22 mouse cellular contexts compared by ENCODE assay signal in the genomic region with DNA sequence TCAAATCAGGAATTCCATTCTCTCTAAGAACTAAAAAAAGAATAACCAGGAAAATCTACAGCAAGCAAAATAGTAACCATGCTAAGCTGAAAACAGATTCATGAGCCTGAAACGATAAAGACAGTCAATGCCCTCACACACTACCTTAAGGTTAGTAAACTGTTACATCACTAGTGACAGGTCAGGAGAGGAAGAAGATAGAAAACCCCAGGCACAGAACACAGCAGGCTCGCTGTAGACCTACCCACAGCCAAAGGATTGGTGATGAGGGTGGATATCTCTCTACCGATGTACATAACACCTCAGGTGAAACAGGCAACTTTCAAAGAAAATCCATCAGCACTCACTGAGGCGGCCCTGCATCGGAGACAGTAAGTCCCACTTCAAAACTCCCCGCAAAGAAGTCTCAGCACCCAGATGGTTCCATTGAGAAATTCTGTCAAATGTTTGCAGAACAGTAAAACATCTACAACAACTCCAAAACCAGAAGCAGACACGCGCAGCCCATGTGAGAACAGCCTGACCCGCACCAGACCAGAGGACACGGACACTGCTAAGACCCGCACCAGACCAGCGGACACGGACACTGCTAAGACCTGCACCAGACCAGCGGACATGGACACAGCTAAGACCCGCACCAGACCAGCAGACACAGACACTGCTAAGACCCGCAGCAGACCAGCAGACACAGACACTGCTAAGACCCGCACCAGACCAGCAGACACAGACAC. TPM values are rescaled to one million over a fixed set of nuclear protein-coding genes. Genes with fewer than 3 reads are reported as not detected.
DNase-seq lines count a peak whose midpoint lies in the region; ATAC-seq and TF ChIP-seq lines count a peak whose summit lies in the region.
"Had no signal": no experiment of that assay in that cellular context is flagged by ENCODE, and none has a peak within 500 bp of the region (broad histone marks: within the 10 kb centered on the region; RNA-seq: fewer than 3 reads in every experiment).

No protein-coding gene starts in this region.

- 55% methylated on average over 17 of the region's 17 CpGs for WGBS in kidney, embryonic 14.5 days
- 51% methylated on average over 17 of the region's 17 CpGs for WGBS in kidney, embryonic 16.5 days
- WGBS in liver, embryonic 16.5 days (ENCODE audit: insufficient replicate concordance) = 71% methylated on average over 17 of the region's 17 CpGs
- WGBS in liver, embryonic 12.5 days (ENCODE audit: insufficient replicate concordance) = 78% methylated on average over 17 of the region's 17 CpGs

- no peaks in the 10 kb centered on the region for H3K9me3 ChIP-seq in kidney, embryonic 14.5 days (ENCODE audit: control insufficient read depth, low read length)
- no peaks in the 10 kb centered on the region for H3K9me3 ChIP-seq in kidney, embryonic 16.5 days (ENCODE audit: low read length)
- H3K9me3 ChIP-seq in liver, embryonic 16.5 days (replicated peaks; ENCODE audit: control insufficient read depth, low read length) = no peaks in the 10 kb centered on the region
- no peaks in the 10 kb centered on the region for H3K9me3 ChIP-seq in liver, embryonic 12.5 days (replicated peaks)
- H3K9me3 ChIP-seq: embryonic facial prominence, embryonic 15.5 days; forebrain, embryonic 10.5 days; heart, embryonic 10.5 days; hindbrain, embryonic 15.5 days had no signal

- H3K27ac ChIP-seq in kidney, embryonic 14.5 days (ENCODE audit: low read depth, low read length) = no peak overlapping the region
- H3K27ac ChIP-seq in kidney, embryonic 16.5 days (ENCODE audit: low read length) = no peak overlapping the region
- H3K27ac ChIP-seq in liver, embryonic 16.5 days (ENCODE audit: low read length) = no peak overlapping the region
- H3K27ac ChIP-seq in liver, embryonic 12.5 days = no peak overlapping the region
- no peak overlapping the region for H3K27ac ChIP-seq in testis, adult 2 months (ENCODE audit: control insufficient read depth, insufficient read depth, low read depth, low read length)
- H3K27ac ChIP-seq: embryonic facial prominence, embryonic 15.5 days; forebrain, embryonic 10.5 days; heart, embryonic 10.5 days; hindbrain, embryonic 15.5 days had no signal

- TF ChIP-seq POLR2A in testis, adult 2 months (IDR thresholded peaks at IDR 0.05; ENCODE audit: control insufficient read depth, low read depth, low read length) = no peak

- H3K4me1 ChIP-seq in kidney, embryonic 14.5 days (ENCODE audit: control insufficient read depth, insufficient read depth, low read length) = no peaks in the 10 kb centered on the region
- peaks cover 5% of the 10 kb centered on the region; the same call in 1 of the 2 replicates for H3K4me1 ChIP-seq in kidney, embryonic 16.5 days (ENCODE audit: insufficient read depth, low read length)
- no peaks in the 10 kb centered on the region; the same call in 1 of the 2 replicates for H3K4me1 ChIP-seq in liver, embryonic 16.5 days (ENCODE audit: control insufficient read depth, low read depth, low read length)
- H3K4me1 ChIP-seq in liver, embryonic 12.5 days = 0 out of 2 replicates have a peak, but pooled peaks cover 2% of the 10 kb centered on the region
- no peaks in the 10 kb centered on the region; the same call in 1 of the 2 replicates for H3K4me1 ChIP-seq in testis, adult 2 months (ENCODE audit: control insufficient read depth, insufficient read depth, low read length)
- H3K4me1 ChIP-seq: embryonic facial prominence, embryonic 15.5 days; hindbrain, embryonic 15.5 days had no signal

- DNase-seq in testis, postnatal 14 days (ENCODE audit: low spot score) = no peak
- DNase-seq in right cerebral cortex, adult 2 months (ENCODE audit: low spot score in 2 of 2) = no peak
- DNase-seq: adrenal gland, postnatal 10 days; cerebellum, adult 11 months; cerebellum, adult 8-10 months; cerebellum, postnatal 14 days; embryo, embryonic 11 days; gastrocnemius, postnatal 36 days; heart, adult 18-20 months; heart, postnatal 10 days had no signal

- H3K9ac ChIP-seq in kidney, embryonic 14.5 days (ENCODE audit: low read depth, low read length) = no peak overlapping the region
- H3K9ac ChIP-seq in kidney, embryonic 16.5 days (replicated peaks; ENCODE audit: low read length) = no peak overlapping the region
- no peak overlapping the region for H3K9ac ChIP-seq in liver, embryonic 16.5 days (ENCODE audit: low read depth, low read length)
- no peak overlapping the region for H3K9ac ChIP-seq in liver, embryonic 12.5 days
- H3K9ac ChIP-seq: embryonic facial prominence, embryonic 15.5 days; hindbrain, embryonic 15.5 days had no signal

- H3K36me3 ChIP-seq in kidney, embryonic 14.5 days (ENCODE audit: control insufficient read depth, insufficient read depth, low read length) = peaks cover 9% of the 10 kb centered on the region; the same call in 1 of the 2 replicates
- H3K36me3 ChIP-seq in kidney, embryonic 16.5 days (ENCODE audit: insufficient read depth, low read length) = peaks cover 6% of the 10 kb centered on the region; the same call in 1 of the 2 replicates
- peaks cover 3% of the 10 kb centered on the region; the same call in 1 of the 2 replicates for H3K36me3 ChIP-seq in liver, embryonic 16.5 days (ENCODE audit: control insufficient read depth, insufficient read depth)
- peaks cover 27% of the 10 kb centered on the region for H3K36me3 ChIP-seq in liver, embryonic 12.5 days
- no peaks in the 10 kb centered on the region for H3K36me3 ChIP-seq in testis, adult 2 months (ENCODE audit: control insufficient read depth, insufficient read depth, low read length)

- no peak for TF ChIP-seq CTCF in testis, adult 2 months (IDR thresholded peaks at IDR 0.05; ENCODE audit: control insufficient read depth, insufficient read depth, insufficient replicate concordance, low read depth, low read length)

- no peak overlapping the region for H3K4me2 ChIP-seq in kidney, embryonic 14.5 days (replicated peaks; ENCODE audit: low read depth, low read length)
- H3K4me2 ChIP-seq in kidney, embryonic 16.5 days (replicated peaks; ENCODE audit: low read depth, low read length) = no peak overlapping the region
- H3K4me2 ChIP-seq in liver, embryonic 16.5 days (ENCODE audit: low read depth, low read length) = no peak overlapping the region
- H3K4me2 ChIP-seq in liver, embryonic 12.5 days = no peak overlapping the region
- H3K4me2 ChIP-seq: embryonic facial prominence, embryonic 15.5 days; hindbrain, embryonic 15.5 days had no signal

- no peak overlapping the region for H3K4me3 ChIP-seq in kidney, embryonic 14.5 days (ENCODE audit: low read length)
- H3K4me3 ChIP-seq in kidney, embryonic 16.5 days (ENCODE audit: low read length) = no peak overlapping the region
- H3K4me3 ChIP-seq in liver, embryonic 16.5 days (ENCODE audit: low read depth, low read length) = no peak overlapping the region
- no peak overlapping the region for H3K4me3 ChIP-seq in liver, embryonic 12.5 days
- H3K4me3 ChIP-seq in testis, adult 2 months (ENCODE audit: control insufficient read depth, low read depth, low read length) = peak overlapping the region; percentile 69
- H3K4me3 ChIP-seq: embryonic facial prominence, embryonic 15.5 days; erythroblast, embryonic 14.5 days; forebrain, embryonic 10.5 days; heart, embryonic 10.5 days; hindbrain, embryonic 15.5 days had no signal

- ATAC-seq in kidney, embryonic 14.5 days (ENCODE audit: low FRiP score, low TSS enrichment) = 0 out of 2 replicates have a peak, but pooled peaks have one; percentile 57
- no peak for ATAC-seq in kidney, embryonic 16.5 days (ENCODE audit: low FRiP score, low TSS enrichment)
- ATAC-seq in liver, embryonic 16.5 days (ENCODE audit: low read depth) = peak; percentile 48; the same call in 1 of the 2 replicates
- ATAC-seq in liver, embryonic 12.5 days = no peak
- ATAC-seq: forebrain, embryonic 14.5 days had no signal

- H3K27me3 ChIP-seq in kidney, embryonic 14.5 days (ENCODE audit: control insufficient read depth, insufficient read depth, low read length) = no peaks in the 10 kb centered on the region
- H3K27me3 ChIP-seq in kidney, embryonic 16.5 days (ENCODE audit: insufficient read depth, low read length) = no peaks in the 10 kb centered on the region
- no peaks in the 10 kb centered on the region for H3K27me3 ChIP-seq in liver, embryonic 16.5 days (ENCODE audit: control insufficient read depth, insufficient read depth, low read depth, low read length)
- no peaks in the 10 kb centered on the region for H3K27me3 ChIP-seq in liver, embryonic 12.5 days (replicated peaks)
- H3K27me3 ChIP-seq in testis, adult 2 months (ENCODE audit: control insufficient read depth, insufficient read depth, low read length) = no peaks in the 10 kb centered on the region
- H3K27me3 ChIP-seq: CH12.LX; embryonic facial prominence, embryonic 15.5 days; hindbrain, embryonic 15.5 days had no signal

RNA-seq across cellular contexts. Expression of gene Uvrag, which starts 48.9 kb away (rescaled TPM):
- polyA plus RNA-seq in kidney, embryonic 14.5 days (2014; fragmentation: Nextera tagmentation; extraction: Ambion mirVana) = 15.1 and 22.7 TPM in 2 replicates
- polyA plus RNA-seq in kidney, embryonic 16.5 days (2015; fragmentation: Nextera tagmentation; extraction: Ambion mirVana) = 16.6 and 18.7 TPM in 2 replicates
- 7.6 and 8.2 TPM in 2 replicates for polyA plus RNA-seq in liver, embryonic 16.5 days (2015; fragmentation: Nextera tagmentation; extraction: Ambion mirVana)
- polyA plus RNA-seq in liver, embryonic 12.5 days (2016; fragmentation: Nextera tagmentation; extraction: Ambion mirVana) = 13.5 and 15.1 TPM in 2 replicates
- 2.6 and 3.3 TPM in 2 replicates for polyA plus RNA-seq in testis, adult 2 months (2012; rRNA removed)

Comparison
In these comparisons a context has a peak if more than half of its experiments do, and no peak if none do; other contexts are left out.
1. ATAC-seq: peak in kidney, embryonic 14.5 days (single experiment) and liver, embryonic 16.5 days (single experiment); none in kidney, embryonic 16.5 days (single experiment) and liver, embryonic 12.5 days (single experiment).